Mouse (Mus musculus) brain, embryonic 14.5 days (tissue): ENCODE data around the gene Lkaaear1.

Experiments used
- CTCF ChIP-seq: fragments of 200-500 bp; IDR thresholded peaks from 2 replicates; pipeline ENCODE4 v1.5.1; 2012; ENCODE audit warnings: inconsistent platforms, mild to moderate bottlenecking, moderate library complexity, borderline replicate concordance; ENCODE audit not compliant: insufficient read depth, insufficient read length; ENCODE audit errors: extremely low read depth
- POLR2A ChIP-seq: fragments of 200-500 bp; IDR thresholded peaks from 2 replicates; pipeline ENCODE4 v1.6.1; 2012; ENCODE audit warnings: mild to moderate bottlenecking, inconsistent platforms, borderline replicate concordance; ENCODE audit not compliant: poor library complexity, insufficient read depth, insufficient read length, severe bottlenecking; ENCODE audit errors: extremely low read depth

DNA sequence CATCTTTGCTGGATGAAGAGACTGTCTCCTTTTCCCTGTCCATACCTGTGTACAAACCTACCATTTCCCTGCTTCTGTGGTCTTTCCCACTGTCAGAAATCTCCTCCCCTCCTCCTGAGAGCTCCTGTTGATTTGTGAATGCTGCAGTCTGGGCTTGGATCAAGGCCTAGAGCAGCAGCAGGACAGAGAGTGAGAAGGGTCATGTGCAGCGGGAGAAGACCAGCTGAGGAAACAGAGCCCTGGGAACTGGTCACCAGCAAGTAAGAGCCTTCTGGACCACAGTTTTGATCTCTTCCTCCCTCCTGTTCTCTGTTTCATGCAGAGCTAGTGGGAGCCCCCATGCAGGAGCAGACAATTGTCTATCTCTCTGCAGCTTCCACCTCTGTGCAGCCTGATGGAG lies 2.5 kb downstream of the Lkaaear1 start:
- no peak for TF ChIP-seq POLR2A
- no peak for TF ChIP-seq CTCF
